Mouse (Mus musculus) gastrocnemius, postnatal 4 days (tissue): Measurements from ENCODE around the gene Dnah3. TPM values are rescaled to one million over a fixed set of nuclear protein-coding genes. Genes with fewer than 3 reads are reported as not detected.
A peak's percentile ranks its signal among the peaks of the same experiment; 100 is the strongest.

Source experiments
- DNase-seq, 2 experiments: peaks; one replicate each; pipeline ENCODE4 v3.0.0; 2021 to 2022; ENCODE audit warnings: low spot score in 2 of 2, mixed read lengths in 2 of 2
- total RNA-seq, 2 experiments: library from RNA; stranded (reverse); gene quantifications; 2 replicates each; pipeline ENCODE4 v1.2.3; 2021

Dnah3 gene
- total RNA-seq, 2 experiments from 2014 or later, result not detected

DNA sequence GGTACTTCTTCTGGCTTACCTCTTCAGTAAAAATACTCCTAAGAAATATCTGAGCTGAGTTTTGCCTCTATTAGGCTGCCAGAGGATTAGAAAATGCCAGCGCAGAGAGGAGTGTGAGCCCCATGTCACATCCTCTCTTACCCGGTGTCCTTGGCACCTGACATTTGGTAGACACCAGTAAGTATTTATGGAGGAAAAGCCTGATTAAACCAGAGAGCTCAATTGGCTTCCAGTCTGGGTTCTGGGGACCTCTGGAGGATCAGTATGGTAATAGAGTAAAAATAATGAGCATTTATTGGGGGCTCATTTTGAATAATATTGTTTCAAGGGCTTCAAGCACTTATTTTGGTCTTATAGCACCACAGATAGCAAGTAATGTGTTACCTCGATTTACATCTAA, 39.6 kb downstream of the Dnah3 start:
- DNase-seq, result no peak

DNA sequence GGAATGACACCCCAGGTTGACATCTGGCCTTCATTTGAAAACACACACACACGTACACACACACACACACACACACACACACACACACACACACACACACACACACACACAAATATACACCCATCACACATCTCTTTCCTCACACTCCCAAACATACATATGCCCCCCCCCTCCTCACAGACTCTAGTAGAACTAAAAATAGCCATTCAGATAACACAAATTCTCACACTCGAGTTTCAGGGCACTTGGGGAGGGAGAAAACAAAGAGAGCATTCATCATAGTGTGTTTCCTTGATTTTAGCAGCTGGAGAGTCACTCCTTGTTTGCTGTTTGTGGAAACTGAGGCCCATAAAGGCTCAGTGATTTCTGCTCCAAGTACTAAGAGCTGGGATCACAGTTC, 41.1 kb downstream of the Dnah3 start:
- no peak for DNase-seq

DNA sequence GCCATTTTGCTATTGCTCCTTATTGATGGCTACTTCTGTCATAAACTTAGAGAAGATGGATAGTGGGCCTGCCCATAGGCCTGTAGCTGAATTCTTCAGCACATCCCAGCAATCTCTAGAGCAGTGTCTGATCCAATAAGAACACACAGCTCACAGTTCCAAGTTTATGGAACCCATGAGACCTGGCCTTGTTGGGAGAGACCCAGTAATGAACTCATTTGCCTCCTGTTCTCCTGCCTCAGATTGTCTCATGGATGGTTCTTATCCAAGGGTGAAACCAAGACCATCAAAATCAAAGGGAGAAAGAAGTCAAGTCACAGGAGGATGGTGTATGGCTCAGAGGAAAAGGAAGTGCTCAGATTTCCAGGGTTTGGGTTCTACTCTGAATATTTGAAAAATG, 44.6 kb downstream of the Dnah3 start:
- DNase-seq, result no peak

GRCm38 (mm10) chr7:120043990-120044389, 51.1 kb downstream of the Dnah3 start:
- DNase-seq, result no peak

- no peak for DNase-seq
Measured at GRCm38 (mm10) chr7:120036422-120036821, 58.7 kb downstream of the Dnah3 start.

- DNase-seq, result no peak
Measured at GRCm38 (mm10) chr7:120034996-120035395, 60.1 kb downstream of the Dnah3 start.

- no peak for DNase-seq
Measured at GRCm38 (mm10) chr7:120034566-120034965, 60.5 kb downstream of the Dnah3 start.

- DNase-seq, result no peak
Measured at GRCm38 (mm10) chr7:120028669-120029068, 66.4 kb downstream of the Dnah3 start.

- no peak for DNase-seq
Measured at GRCm38 (mm10) chr7:119997066-119997465, 98.0 kb downstream of the Dnah3 start.

DNA sequence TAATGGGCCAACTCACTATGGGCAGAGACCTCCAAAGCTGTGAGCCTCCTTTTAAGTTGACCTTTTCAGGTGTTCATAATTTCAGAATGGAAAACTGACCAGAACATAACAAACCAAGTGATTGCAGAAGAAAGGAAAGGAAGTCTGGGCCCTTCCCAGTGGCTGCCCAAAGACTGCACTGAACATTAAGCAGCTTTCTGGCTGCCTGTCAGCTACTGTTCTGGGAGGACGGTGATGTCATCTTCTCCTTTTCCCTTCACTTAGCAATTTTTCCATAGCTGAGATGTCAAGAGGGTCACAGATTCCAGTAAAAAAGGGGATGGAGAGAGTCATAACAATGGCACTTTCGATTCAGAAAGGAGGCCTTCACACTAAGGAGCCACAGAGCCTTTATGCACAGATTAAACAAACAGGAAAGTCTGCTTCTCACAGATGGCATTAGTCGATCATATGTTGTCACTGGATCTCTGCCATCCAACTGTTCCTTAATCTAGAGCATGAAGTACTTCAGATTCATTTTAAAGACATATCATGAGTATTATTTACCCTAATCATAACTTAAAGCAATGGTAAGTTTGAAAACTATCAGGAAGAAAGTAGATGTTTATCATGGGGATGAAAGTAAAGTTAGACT, 109.7 kb downstream of the Dnah3 start:
- peak in 1 of 2 experiments; percentile 18 for DNase-seq

- DNase-seq, result no peak
Measured at GRCm38 (mm10) chr7:119980170-119980569, 114.9 kb downstream of the Dnah3 start.

DNA sequence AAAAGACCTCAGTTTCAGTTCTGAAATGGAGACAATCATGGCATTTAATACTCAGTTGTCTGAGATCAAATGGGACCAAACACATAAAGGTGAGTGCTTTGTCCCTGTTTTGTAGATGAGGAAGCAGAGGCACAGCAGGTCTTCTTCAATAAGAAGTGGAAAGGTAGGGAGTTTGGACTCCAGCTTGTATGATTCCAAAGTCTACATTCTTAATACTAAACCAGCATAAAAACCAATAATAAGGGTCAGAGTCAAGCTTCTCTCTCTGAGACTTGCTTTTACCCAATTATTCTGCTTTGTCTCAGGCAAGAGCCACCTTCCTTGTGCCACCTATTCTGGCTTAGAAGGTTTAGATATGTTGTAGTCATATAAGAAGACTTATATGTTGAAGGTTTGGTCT, 116.5 kb downstream of the Dnah3 start:
- DNase-seq, result no peak

- no peak for DNase-seq
Measured at GRCm38 (mm10) chr7:119977574-119977973, 117.5 kb downstream of the Dnah3 start.

- DNase-seq, result no peak
Measured at GRCm38 (mm10) chr7:119976256-119976655, 118.8 kb downstream of the Dnah3 start.

- DNase-seq, result no peak
Measured at GRCm38 (mm10) chr7:119974214-119974613, 120.9 kb downstream of the Dnah3 start.

DNA sequence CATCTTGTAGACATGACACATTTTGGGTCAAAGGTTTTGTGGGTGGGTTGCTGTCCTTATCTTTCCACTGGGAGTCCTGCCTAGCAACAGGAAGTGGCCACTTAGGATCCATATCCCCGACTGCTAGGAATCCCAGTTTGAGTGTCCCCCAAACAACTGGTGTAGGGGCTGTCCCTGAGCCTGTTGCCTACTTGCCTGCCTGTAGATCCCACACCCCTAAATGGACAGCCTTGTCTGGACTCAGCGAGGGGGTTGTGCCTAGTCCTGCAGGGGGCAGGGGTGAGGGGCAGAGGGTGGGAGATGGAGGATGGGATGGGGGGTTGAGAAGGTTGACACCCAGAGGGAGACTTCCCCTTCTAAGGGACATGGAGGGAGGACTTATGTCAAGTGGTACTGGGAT, 125.8 kb downstream of the Dnah3 start:
- DNase-seq, result no peak

- no peak for DNase-seq
Measured at GRCm38 (mm10) chr7:119965651-119966395, 129.3 kb downstream of the Dnah3 start.

DNA sequence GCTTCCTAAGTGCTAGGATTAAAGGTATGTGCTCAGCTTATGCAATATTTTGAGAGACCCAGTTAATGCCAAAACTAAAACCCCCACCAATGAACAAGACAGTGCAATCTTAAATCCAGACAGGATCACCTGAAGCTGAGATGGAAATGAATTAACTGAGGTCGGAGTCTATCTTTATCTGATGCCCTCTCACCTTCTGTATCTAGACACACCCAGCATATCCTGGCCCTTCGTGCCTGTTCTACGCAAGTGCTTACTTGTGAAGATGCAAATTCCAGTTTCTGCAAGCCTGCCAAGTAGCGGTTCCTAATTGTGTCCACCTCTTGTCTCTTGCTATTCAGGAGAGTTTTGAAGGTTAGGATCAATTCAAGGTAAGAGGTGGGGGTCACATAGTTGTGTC, 129.9 kb downstream of the Dnah3 start:
- DNase-seq, result no peak

DNA sequence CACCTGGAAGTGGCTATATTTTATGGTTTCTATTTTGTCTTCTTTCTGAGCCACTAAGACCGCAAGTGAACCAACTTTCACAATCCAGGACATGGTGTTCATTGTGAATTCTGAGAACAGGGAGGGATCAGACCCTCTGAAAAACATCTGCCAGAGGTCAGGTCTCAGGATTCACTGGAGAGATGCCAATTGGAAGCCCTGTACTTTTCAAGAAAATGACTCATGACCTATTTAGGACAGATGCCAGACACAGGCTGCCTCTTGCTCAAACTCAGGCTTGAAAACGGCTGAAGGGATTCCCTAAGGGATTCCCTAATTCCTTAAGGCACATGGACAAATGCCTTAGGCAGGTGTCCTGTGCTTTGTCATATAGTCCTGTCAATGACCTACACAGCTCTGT, 134.0 kb downstream of the Dnah3 start:
- no peak for DNase-seq

- DNase-seq, result no peak
Measured at GRCm38 (mm10) chr7:119960546-119960945, 134.5 kb downstream of the Dnah3 start.

- DNase-seq, result no peak
Measured at GRCm38 (mm10) chr7:119960006-119960405, 135.1 kb downstream of the Dnah3 start.

DNA sequence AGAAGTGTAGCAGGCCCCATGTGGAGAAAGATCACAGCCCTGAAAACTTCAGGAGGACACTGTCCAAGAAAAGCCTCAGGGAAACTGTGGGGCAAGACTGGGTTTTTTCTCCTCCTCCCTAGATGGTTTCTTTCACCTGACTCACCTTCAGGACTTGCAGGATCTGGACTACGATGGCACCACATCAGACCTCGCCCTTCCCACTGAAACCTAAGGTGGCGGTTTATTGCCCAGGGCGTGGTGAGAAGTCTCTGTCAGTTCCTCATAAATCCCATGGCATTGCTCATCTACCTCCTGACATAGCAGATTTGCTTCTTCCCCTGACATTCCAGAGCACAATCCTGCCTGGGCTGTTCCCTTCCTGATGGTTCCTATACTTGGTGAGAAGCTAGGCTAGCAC, 135.6 kb downstream of the Dnah3 start:
- no peak for DNase-seq

DNA sequence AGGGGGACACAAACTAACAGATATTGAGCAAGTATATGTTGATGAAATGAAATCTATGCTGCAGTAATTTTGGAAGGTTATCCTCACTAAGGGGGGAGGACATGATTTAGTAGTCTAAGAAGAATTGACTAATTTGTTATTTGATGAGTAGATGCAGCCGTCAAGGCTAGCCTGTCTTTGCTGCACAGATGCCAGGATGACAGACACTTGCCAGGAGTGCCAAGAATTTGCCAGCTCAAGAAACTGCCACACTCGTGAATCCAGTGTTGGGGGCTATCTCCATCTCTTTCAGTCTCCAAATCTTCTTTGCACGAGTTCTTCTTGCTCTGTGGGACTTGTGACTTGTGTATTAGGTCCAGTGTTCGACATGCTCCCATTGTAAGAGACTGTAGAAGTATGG, 136.0 kb downstream of the Dnah3 start:
- no peak for DNase-seq
